Mouse (Mus musculus): ENCODE results near the gene Tatdn3.

- TF ChIP-seq CTCF (IDR thresholded peaks at IDR 0.05; ENCODE audit: extremely low read depth, insufficient read length, insufficient replicate concordance, low read depth, low read length): no peak
- TF ChIP-seq POLR2A (IDR thresholded peaks at IDR 0.05; ENCODE audit: low read depth, low read length): no peak
Observed at GRCm38 (mm10) chr1:191045264-191045663, 17.5 kb downstream of the Tatdn3 start.

All from small intestine, adult 2 months (tissue).